Mouse (Mus musculus) embryonic fibroblast, embryonic 13.5 days (primary cell): ENCODE measurements at regions not wholly inside any gene's neighbourhood (a gene's known extent, or its start where the extent isn't known, plus 50 kb on each side); places are given as distances from the start of the nearest gene placed in this dataset.

Source experiments
- CTCF ChIP-seq: IDR thresholded peaks from 2 replicates; pipeline ENCODE4 v1.5.1; 2011; ENCODE audit warnings: mild to moderate bottlenecking, control low read depth, low read length, moderate library complexity, borderline replicate concordance; ENCODE audit not compliant: insufficient read depth
- POLR2A ChIP-seq: IDR thresholded peaks from 2 replicates; pipeline ENCODE4 v1.6.1; 2011; ENCODE audit warnings: low read depth, mild to moderate bottlenecking, control low read depth, low read length, moderate library complexity

- TF ChIP-seq POLR2A, result no peak
- no peak for TF ChIP-seq CTCF
Observed at GRCm38 (mm10) chr8:36376579-36377350, 611.2 kb downstream of the Gm19410 start.
